Mouse (Mus musculus) liver, postnatal 0 days (tissue): ENCODE measurements around the gene Myl4.

ENCODE experiments used
- CTCF ChIP-seq: sonication (generic); IDR thresholded peaks from 2 replicates; pipeline ENCODE4 v1.5.1; 2016; ENCODE audit warnings: antibody characterized with exemption, low read depth
- EP300 ChIP-seq: IDR thresholded peaks from 2 replicates; pipeline ENCODE4 v1.6.1; 2016; ENCODE audit warnings: antibody characterized with exemption, low read depth, mild to moderate bottlenecking

DNA sequence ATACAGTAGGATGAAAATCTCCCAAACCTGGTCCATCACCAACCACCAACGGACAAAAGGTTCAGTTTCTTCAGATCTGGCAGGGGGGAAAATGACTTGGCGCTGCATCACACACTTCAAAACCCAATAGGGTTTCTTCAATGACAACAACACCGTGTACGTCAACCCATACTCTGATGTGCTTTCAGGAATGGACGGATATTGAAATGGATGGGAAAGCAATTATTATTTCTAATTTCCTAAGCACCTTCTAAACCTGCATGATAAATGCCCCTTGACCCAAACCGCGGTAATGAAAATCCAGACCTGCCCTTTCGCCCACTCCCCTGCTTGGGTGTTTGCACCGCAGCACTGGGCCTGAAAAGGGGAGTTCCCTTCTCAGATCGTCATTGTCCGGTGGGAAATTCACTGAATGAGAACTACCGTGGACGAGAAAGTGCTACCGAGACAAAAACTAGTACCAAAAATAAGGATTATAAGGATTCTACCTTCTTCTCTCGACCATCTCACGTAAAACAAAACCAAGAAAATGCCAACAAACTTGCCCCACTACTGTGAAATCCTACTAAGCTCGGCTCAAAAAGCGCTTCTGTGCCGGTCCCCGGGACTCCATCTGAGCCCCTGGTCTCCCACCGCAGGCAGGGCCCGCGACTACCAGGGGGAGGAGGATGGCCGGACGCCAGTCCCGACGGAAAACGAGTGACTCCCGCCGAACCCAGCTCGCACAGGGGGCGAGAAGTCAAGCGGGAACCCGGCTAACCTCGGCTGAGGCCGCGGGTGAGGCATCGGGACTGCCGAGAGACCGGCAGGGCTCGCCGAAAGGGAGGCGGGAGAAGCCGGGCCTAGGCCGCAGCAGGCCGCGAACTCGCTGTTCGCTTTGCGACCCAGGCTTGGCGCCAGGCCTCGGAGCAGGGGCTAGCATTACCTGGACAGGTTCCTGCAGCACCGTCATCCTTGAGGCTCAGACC is 741 bp upstream of the Myl4 start:
- TF ChIP-seq CTCF (no peak), EP300 (no peak; the same call in 1 of the 2 replicates)
